Mouse (Mus musculus) megakaryocyte, embryonic 14.5 days (primary cell): Measurements from ENCODE around the gene Arhgef11.

Experiments
- FLI1 ChIP-seq: IDR thresholded peaks from 2 replicates; pipeline ENCODE4 v1.6.1; 2012; ENCODE audit warnings: low read length, inconsistent platforms, mixed read lengths
- GATA1 ChIP-seq: IDR thresholded peaks from 3 replicates; pipeline ENCODE4 v1.6.1; 2012; ENCODE audit warnings: mixed read lengths, low read length, inconsistent platforms, borderline replicate concordance

GRCm38 (mm10) chr3:87661291-87661690 lies 43.9 kb downstream of the Arhgef11 start:
- TF ChIP-seq GATA1 (no peak), FLI1 (no peak)
